In genomic region chr7:24971972-24972893, GRCm38 (mm10) we compare ENCODE assay signal across 8 mouse cellular contexts. TPM values are rescaled to one million over a fixed set of nuclear protein-coding genes. Genes with fewer than 3 reads are reported as not detected.
DNase-seq lines count a peak whose midpoint lies in the region; ATAC-seq lines count a peak whose summit lies in the region.

TSS of gene Rabac1 (minus strand) at chr7:24972754.

- intact Hi-C loops in gastrocnemius, postnatal 14 days (cut with DNase I; ENCODE audit: low total_unique reads) = no loop called here
- intact Hi-C loops in left cerebral cortex, postnatal 10 days (cut with DNase I) = no loop called here

- peak; percentile 92 for ATAC-seq in inflammation-experienced regulatory T-cells, adult 6 months
- ATAC-seq in megakaryocyte-erythroid progenitor cell, adult 5-6 weeks (replicated peaks; ENCODE audit: low FRiP score, low TSS enrichment, poor library complexity, severe bottlenecking) = peak; percentile 94

- DNase-seq in adrenal gland, adult (ENCODE audit: inconsistent age in 2 of 2, low spot score in 1 of 2) = peak; percentile 95 to 97
- peak; percentile 97 for DNase-seq in embryo, embryonic 10.5 days (ENCODE audit: low spot score)
- peak; percentile 89 for DNase-seq in gastrocnemius, postnatal 14 days
- peak; percentile 93 to 94 for DNase-seq in left cerebral cortex, postnatal 10 days (ENCODE audit: extremely low spot score in 1 of 2, low spot score in 2 of 2)
- DNase-seq in right cerebral cortex, postnatal 25 days = peak; percentile 92
- DNase-seq in urinary bladder, postnatal 4 days (ENCODE audit: low spot score in 2 of 2) = peak; percentile 85 to 87

RNA-seq across cellular contexts. Expression of gene Rabac1, which starts in this region (rescaled TPM):
- total RNA-seq in gastrocnemius, postnatal 14 days (2021) = 100 to 1,000 TPM; 163 to 175 TPM
- 100 to 1,000 TPM; 119 to 244 (median 236) TPM for polyA plus RNA-seq in inflammation-experienced regulatory T-cells, adult 6 months (2017; shearing (Covaris generic))
- total RNA-seq in left cerebral cortex, postnatal 10 days (2021) = 100 to 1,000 TPM; 293 to 300 TPM
- total RNA-seq in megakaryocyte-erythroid progenitor cell, adult 5-6 weeks (2014; fragmentation: Nextera tagmentation) = 128 and 146 TPM in 2 replicates
- 38.0 and 103 TPM in 2 replicates for total RNA-seq in megakaryocyte-erythroid progenitor cell, adult 5-6 weeks (2017)

Comparison
In these comparisons a context has a peak if more than half of its experiments do, and no peak if none do; other contexts are left out.
1. Peak in every context shown above with its lines: DNase-seq and ATAC-seq.